Mouse (Mus musculus): ENCODE results near the gene Atf7. TPM values are rescaled to one million over a fixed set of nuclear protein-coding genes. Genes with fewer than 3 reads are reported as not detected.

Gene Atf7
- total RNA-seq, 2 experiments from 2014 or later = 23.6 to 123 TPM

GRCm38 (mm10) chr15:102555581-102555980, 69.7 kb downstream of the Atf7 start:
- ATAC-seq (ENCODE audit: poor library complexity, severe bottlenecking) = no peak

GRCm38 (mm10) chr15:102552599-102552998, 72.7 kb downstream of the Atf7 start:
- no peak for ATAC-seq (ENCODE audit: poor library complexity, severe bottlenecking)

GRCm38 (mm10) chr15:102547478-102547877, 77.8 kb downstream of the Atf7 start:
- no peak for ATAC-seq (ENCODE audit: poor library complexity, severe bottlenecking)

- no peak for ATAC-seq (ENCODE audit: poor library complexity, severe bottlenecking)
Measured at GRCm38 (mm10) chr15:102546677-102547427, 78.4 kb downstream of the Atf7 start.

GRCm38 (mm10) chr15:102546246-102546645, 79.0 kb downstream of the Atf7 start:
- no peak for ATAC-seq (ENCODE audit: poor library complexity, severe bottlenecking)

GRCm38 (mm10) chr15:102544801-102545200, 80.5 kb downstream of the Atf7 start:
- ATAC-seq (ENCODE audit: poor library complexity, severe bottlenecking) = no peak

- no peak for ATAC-seq (ENCODE audit: poor library complexity, severe bottlenecking)
Measured at GRCm38 (mm10) chr15:102533926-102534325, 91.3 kb downstream of the Atf7 start.

GRCm38 (mm10) chr15:102532106-102532900, 93.0 kb downstream of the Atf7 start:
- ATAC-seq (ENCODE audit: poor library complexity, severe bottlenecking) = no peak

GRCm38 (mm10) chr15:102531586-102531985, 93.7 kb downstream of the Atf7 start:
- no peak for ATAC-seq (ENCODE audit: poor library complexity, severe bottlenecking)

GRCm38 (mm10) chr15:102530566-102530965, 94.7 kb downstream of the Atf7 start:
- ATAC-seq (ENCODE audit: poor library complexity, severe bottlenecking) = no peak

- ATAC-seq (ENCODE audit: poor library complexity, severe bottlenecking) = no peak
Measured at GRCm38 (mm10) chr15:102528396-102528795, 96.9 kb downstream of the Atf7 start.

- ATAC-seq (ENCODE audit: poor library complexity, severe bottlenecking) = no peak
Measured at GRCm38 (mm10) chr15:102527936-102528335, 97.3 kb downstream of the Atf7 start.

- no peak for ATAC-seq (ENCODE audit: poor library complexity, severe bottlenecking)
Measured at GRCm38 (mm10) chr15:102526111-102527002, 98.9 kb downstream of the Atf7 start.

GRCm38 (mm10) chr15:102524892-102525485, 100.3 kb downstream of the Atf7 start, which contains the start of gene Npff:
Npff (minus strand) TSS chr15:102524942.
- peak; percentile 90 for ATAC-seq (ENCODE audit: poor library complexity, severe bottlenecking)

GRCm38 (mm10) chr15:102521480-102521879, 103.8 kb downstream of the Atf7 start:
- no peak for ATAC-seq (ENCODE audit: poor library complexity, severe bottlenecking)

- no peak for ATAC-seq (ENCODE audit: poor library complexity, severe bottlenecking)
Measured at GRCm38 (mm10) chr15:102520416-102520815, 104.8 kb downstream of the Atf7 start.

- ATAC-seq (ENCODE audit: poor library complexity, severe bottlenecking) = no peak
Measured at GRCm38 (mm10) chr15:102519211-102520141, 105.8 kb downstream of the Atf7 start.

GRCm38 (mm10) chr15:102518859-102519201, 106.4 kb downstream of the Atf7 start:
- no peak for ATAC-seq (ENCODE audit: poor library complexity, severe bottlenecking)

Measured in megakaryocyte, adult 5-6 weeks (primary cell).